Mouse (Mus musculus) myocyte (in vitro differentiated cells): ENCODE results near the gene Mgat3. TPM values are rescaled to one million over a fixed set of nuclear protein-coding genes. Genes with fewer than 3 reads are reported as not detected.

Source experiments
- H3K27me3 ChIP-seq: one replicate; pipeline ENCODE4 v1.6.1; 2011; ENCODE audit not compliant: control insufficient read depth, insufficient read depth, insufficient read length
- H3K36me3 ChIP-seq: one replicate; pipeline ENCODE4 v1.6.1; 2011; ENCODE audit not compliant: control insufficient read depth, insufficient read depth
- H3K4me2 ChIP-seq: one replicate; pipeline ENCODE4 v1.6.1; 2011; ENCODE audit warnings: low read depth, control low read depth
- H3K4me3 ChIP-seq: one replicate; pipeline ENCODE4 v1.5.1; 2011; ENCODE audit warnings: mild to moderate bottlenecking, control low read depth, moderate library complexity
- H3K79me2 ChIP-seq: one replicate; pipeline ENCODE4 v1.6.1; 2011; ENCODE audit not compliant: control insufficient read depth, insufficient read depth
- H3ac ChIP-seq: one replicate; pipeline ENCODE4 v1.6.1; 2011; ENCODE audit not compliant: control insufficient read depth, insufficient read length
- CEBPB ChIP-seq: IDR thresholded peaks from 2 replicates; pipeline ENCODE4 v1.6.1; 2011; ENCODE audit warnings: mild to moderate bottlenecking, moderate library complexity; ENCODE audit not compliant: poor library complexity, insufficient read depth, severe bottlenecking
- E2F4 ChIP-seq: IDR thresholded peaks from one replicate; pipeline ENCODE4 v1.6.1; 2011; ENCODE audit warnings: mild to moderate bottlenecking, control low read depth, moderate library complexity; ENCODE audit not compliant: insufficient read depth
- MAX ChIP-seq: IDR thresholded peaks from one replicate; pipeline ENCODE4 v1.6.1; 2011; ENCODE audit warnings: low read depth, mild to moderate bottlenecking, control low read depth
- MYOD1 ChIP-seq, 3 experiments: IDR thresholded peaks; one replicate each; pipeline ENCODE4 v1.6.1; 2011; ENCODE audit warnings: control low read depth in 2 of 3, low read depth in 2 of 3, mild to moderate bottlenecking in 2 of 3, moderate library complexity in 1 of 3; ENCODE audit not compliant: insufficient read length in 2 of 3, control insufficient read depth in 1 of 3
- MYOG ChIP-seq, 3 experiments: IDR thresholded peaks; one replicate each; pipeline ENCODE4 v1.6.1; 2011; ENCODE audit warnings: control low read depth in 2 of 3, low read depth in 2 of 3, mild to moderate bottlenecking in 2 of 3; ENCODE audit not compliant: insufficient read length in 2 of 3, control insufficient read depth in 1 of 3, insufficient read depth in 1 of 3
- POLR2A ChIP-seq: IDR thresholded peaks from one replicate; pipeline ENCODE4 v1.6.1; 2011; ENCODE audit warnings: low read depth, mild to moderate bottlenecking, control low read depth, moderate library complexity; ENCODE audit not compliant: insufficient read length
- POLR2AphosphoS2 ChIP-seq: IDR thresholded peaks from one replicate; pipeline ENCODE4 v1.6.1; 2011; ENCODE audit warnings: low read depth, control low read depth; ENCODE audit not compliant: insufficient read length
- REST ChIP-seq: IDR thresholded peaks from one replicate; pipeline ENCODE4 v1.6.1; 2011; ENCODE audit warnings: mild to moderate bottlenecking, control low read depth, moderate library complexity; ENCODE audit not compliant: insufficient read depth, insufficient read length
- SRF ChIP-seq: IDR thresholded peaks from one replicate; pipeline ENCODE4 v1.6.1; 2011; ENCODE audit warnings: low read depth; ENCODE audit not compliant: control insufficient read depth, insufficient read length
- TCF12 ChIP-seq: IDR thresholded peaks from one replicate; pipeline ENCODE4 v1.6.1; 2011; ENCODE audit warnings: mild to moderate bottlenecking, control low read depth; ENCODE audit not compliant: poor library complexity, insufficient read depth, severe bottlenecking
- TCF3 ChIP-seq: IDR thresholded peaks from one replicate; pipeline ENCODE4 v1.6.1; 2011; ENCODE audit warnings: low read depth, control low read depth; ENCODE audit not compliant: insufficient read length
- USF1 ChIP-seq: IDR thresholded peaks from one replicate; pipeline ENCODE4 v1.6.1; 2011; ENCODE audit warnings: low read depth, mild to moderate bottlenecking, control low read depth, moderate library complexity
- polyA plus RNA-seq: library from polyadenylated mRNA; unstranded; fragments of >200 nt; fragmentation: generic; extraction: Trizol; gene quantifications from one replicate; pipeline ENCODE4 v1.2.1, GENCODE M21; 2012; ENCODE audit warnings: missing spikeins

The Mgat3 gene
- polyA plus RNA-seq, 1 experiment: 9.7 TPM

- Histone ChIP-seq H3ac (no peak overlapping the region), H3K79me2 (peaks cover 12% of the 10 kb centered on the region), H3K4me3 (no peak overlapping the region), H3K27me3 (no peaks in the 10 kb centered on the region), H3K4me2 (no peak overlapping the region), H3K36me3 (no peaks in the 10 kb centered on the region)
- TF ChIP-seq TCF12 (no peak), MYOD1 (IDR thresholded peaks at IDR 0.05; ENCODE audit: control insufficient read depth in 1 of 3, insufficient read length in 2 of 3, low read depth in 2 of 3) (no peak), REST (no peak), TCF3 (no peak), E2F4 (no peak), CEBPB (no peak), MYOG (IDR thresholded peaks at IDR 0.05; ENCODE audit: control insufficient read depth in 1 of 3, insufficient read depth in 1 of 3, insufficient read length in 2 of 3, low read depth in 2 of 3) (no peak)
These were observed 18.2 kb downstream of the Mgat3 start for GRCm38 (mm10) chr15:80191585-80192245.

GRCm38 (mm10) chr15:80192246-80192585, 18.7 kb downstream of the Mgat3 start:
- Histone ChIP-seq H3K4me2 (no peak overlapping the region), H3K27me3 (no peaks in the 10 kb centered on the region)
- TF ChIP-seq TCF3: no peak
- TF ChIP-seq MYOD1 (IDR thresholded peaks at IDR 0.05; ENCODE audit: control insufficient read depth in 1 of 3, insufficient read length in 2 of 3, low read depth in 2 of 3): peak in 1 of 3 experiments; percentile 33
- TF ChIP-seq MYOG (IDR thresholded peaks at IDR 0.05; ENCODE audit: control insufficient read depth in 1 of 3, insufficient read depth in 1 of 3, insufficient read length in 2 of 3, low read depth in 2 of 3): peak in 1 of 3 experiments; percentile 47

GRCm38 (mm10) chr15:80192847-80193246, 19.3 kb downstream of the Mgat3 start:
- TF ChIP-seq POLR2AphosphoS2: no peak
- no peak for TF ChIP-seq POLR2A
- Histone ChIP-seq H3K79me2 (peaks cover under 1% of the 10 kb centered on the region), H3K4me3 (no peak overlapping the region), H3ac (no peak overlapping the region), H3K27me3 (no peaks in the 10 kb centered on the region), H3K4me2 (no peak overlapping the region), H3K36me3 (no peaks in the 10 kb centered on the region)

More at GRCm38 (mm10) chr15:80192246-80192585, 18.7 kb downstream of the Mgat3 start:
- no peaks in the 10 kb centered on the region for H3K36me3 ChIP-seq
- H3K4me3 ChIP-seq: no peak overlapping the region
- H3K79me2 ChIP-seq: peaks cover 7% of the 10 kb centered on the region
- H3ac ChIP-seq: no peak overlapping the region

- TF ChIP-seq MYOD1 (IDR thresholded peaks at IDR 0.05; ENCODE audit: control insufficient read depth in 1 of 3, insufficient read length in 2 of 3, low read depth in 2 of 3) (no peak), POLR2AphosphoS2 (no peak), CEBPB (no peak), TCF3 (no peak), USF1 (no peak), E2F4 (no peak), MYOG (IDR thresholded peaks at IDR 0.05; ENCODE audit: control insufficient read depth in 1 of 3, insufficient read depth in 1 of 3, insufficient read length in 2 of 3, low read depth in 2 of 3) (no peak)
- Histone ChIP-seq H3K79me2 (no peaks in the 10 kb centered on the region), H3K36me3 (no peaks in the 10 kb centered on the region), H3K4me2 (no peak overlapping the region), H3K27me3 (no peaks in the 10 kb centered on the region), H3ac (no peak overlapping the region), H3K4me3 (no peak overlapping the region)
These were observed 26.0 kb downstream of the Mgat3 start for GRCm38 (mm10) chr15:80199556-80199955.

- Histone ChIP-seq H3K27me3 (no peaks in the 10 kb centered on the region), H3K4me2 (no peak overlapping the region), H3K36me3 (no peaks in the 10 kb centered on the region), H3K4me3 (no peak overlapping the region), H3ac (no peak overlapping the region), H3K79me2 (no peaks in the 10 kb centered on the region)
- TF ChIP-seq POLR2A (no peak), TCF3 (no peak), MYOG (IDR thresholded peaks at IDR 0.05; ENCODE audit: control insufficient read depth in 1 of 3, insufficient read depth in 1 of 3, insufficient read length in 2 of 3, low read depth in 2 of 3) (no peak), E2F4 (no peak), REST (no peak), USF1 (no peak), POLR2AphosphoS2 (no peak), MYOD1 (IDR thresholded peaks at IDR 0.05; ENCODE audit: control insufficient read depth in 1 of 3, insufficient read length in 2 of 3, low read depth in 2 of 3) (no peak), MAX (no peak), TCF12 (no peak), SRF (no peak), CEBPB (no peak)
These were observed 28.7 kb downstream of the Mgat3 start for GRCm38 (mm10) chr15:80202111-80202775.
